Mouse (Mus musculus): ENCODE results near the gene Pmel. TPM values are rescaled to one million over a fixed set of nuclear protein-coding genes. Genes with fewer than 3 reads are reported as not detected.
"Not testable (repeated sequence)": the region's sequence is repeated elsewhere in the genome, so short reads cannot be mapped to it uniquely, and the experiment has no call there.

Gene Pmel
- total RNA-seq, 2 experiments from 2014 or later, result 0.52 to 2.6 TPM

DNA sequence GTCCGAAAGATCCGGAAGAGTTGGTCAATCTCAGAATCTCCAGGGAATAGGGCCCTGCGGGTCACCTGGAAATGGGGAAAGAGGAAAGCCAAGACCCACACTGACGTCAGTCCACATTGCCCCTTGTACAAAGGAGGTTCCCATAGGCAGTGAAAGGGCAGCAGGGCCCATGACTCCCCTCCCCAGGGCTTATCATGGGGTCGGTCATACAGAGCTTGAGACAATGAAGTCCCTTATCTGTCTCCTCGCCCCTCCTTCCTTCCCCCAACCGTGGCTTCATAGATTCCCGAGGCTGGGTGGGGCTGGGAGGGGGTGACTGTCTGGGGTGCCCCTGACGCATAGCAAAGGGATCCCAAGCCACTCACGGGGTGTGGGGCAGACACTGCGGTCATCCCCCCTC lies 4.4 kb upstream of the Pmel start:
- ATAC-seq (replicated peaks; ENCODE audit: poor library complexity, severe bottlenecking), result no peak

DNA sequence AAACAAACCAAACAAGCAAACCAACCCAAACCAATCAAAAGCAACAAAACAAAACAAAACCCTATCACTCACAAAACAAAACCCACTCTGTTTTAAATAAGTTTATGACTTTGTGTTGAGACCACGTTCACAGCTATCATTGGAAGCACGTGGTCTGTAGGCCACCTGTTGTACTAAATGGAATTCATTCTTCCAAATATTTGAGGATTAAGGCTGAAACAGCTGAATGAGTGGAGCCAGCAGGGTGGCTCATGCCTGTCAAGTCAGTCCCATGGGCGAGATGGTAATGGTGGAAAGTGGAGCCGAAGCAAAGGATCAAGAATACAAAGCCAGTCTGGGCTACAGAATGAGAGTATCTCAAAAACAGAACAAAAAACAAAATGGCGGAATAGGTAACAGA lies 3.3 kb upstream of the Pmel start:
- no peak for ATAC-seq (replicated peaks; ENCODE audit: poor library complexity, severe bottlenecking)

DNA sequence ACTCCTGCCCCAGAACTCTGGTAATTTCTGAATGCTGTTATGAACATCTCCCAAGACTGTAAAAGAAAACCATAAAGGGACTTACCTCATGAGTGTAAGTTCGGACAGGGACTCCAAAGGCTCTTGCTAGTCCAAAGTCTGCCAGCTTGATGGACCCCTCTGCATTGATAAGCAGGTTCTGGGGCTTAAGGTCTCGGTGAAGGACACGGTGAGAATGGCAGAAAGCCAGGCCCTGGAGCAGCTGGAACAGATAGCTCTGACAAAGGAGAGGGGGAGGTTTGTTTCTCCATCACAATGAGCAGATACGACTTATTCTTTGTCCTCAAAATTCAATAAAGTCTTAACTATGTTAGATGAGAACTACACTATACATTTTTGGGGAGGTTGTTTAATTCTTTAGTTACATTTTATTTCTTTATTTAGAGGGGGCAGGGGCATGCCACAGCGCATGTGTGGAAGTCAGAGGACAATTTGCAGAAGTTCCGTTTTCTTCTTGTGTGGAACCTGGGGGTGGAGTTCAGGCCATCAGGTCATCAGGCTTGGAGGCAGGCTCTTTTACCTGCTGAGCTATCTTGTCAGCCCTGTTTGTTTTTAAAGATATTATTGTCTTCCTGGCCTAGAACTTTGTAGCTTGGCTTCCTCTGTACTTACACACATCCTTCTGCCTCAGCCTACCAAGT lies 1.5 kb upstream of the Pmel start:
- peak; percentile 29 for ATAC-seq (replicated peaks; ENCODE audit: poor library complexity, severe bottlenecking)

DNA sequence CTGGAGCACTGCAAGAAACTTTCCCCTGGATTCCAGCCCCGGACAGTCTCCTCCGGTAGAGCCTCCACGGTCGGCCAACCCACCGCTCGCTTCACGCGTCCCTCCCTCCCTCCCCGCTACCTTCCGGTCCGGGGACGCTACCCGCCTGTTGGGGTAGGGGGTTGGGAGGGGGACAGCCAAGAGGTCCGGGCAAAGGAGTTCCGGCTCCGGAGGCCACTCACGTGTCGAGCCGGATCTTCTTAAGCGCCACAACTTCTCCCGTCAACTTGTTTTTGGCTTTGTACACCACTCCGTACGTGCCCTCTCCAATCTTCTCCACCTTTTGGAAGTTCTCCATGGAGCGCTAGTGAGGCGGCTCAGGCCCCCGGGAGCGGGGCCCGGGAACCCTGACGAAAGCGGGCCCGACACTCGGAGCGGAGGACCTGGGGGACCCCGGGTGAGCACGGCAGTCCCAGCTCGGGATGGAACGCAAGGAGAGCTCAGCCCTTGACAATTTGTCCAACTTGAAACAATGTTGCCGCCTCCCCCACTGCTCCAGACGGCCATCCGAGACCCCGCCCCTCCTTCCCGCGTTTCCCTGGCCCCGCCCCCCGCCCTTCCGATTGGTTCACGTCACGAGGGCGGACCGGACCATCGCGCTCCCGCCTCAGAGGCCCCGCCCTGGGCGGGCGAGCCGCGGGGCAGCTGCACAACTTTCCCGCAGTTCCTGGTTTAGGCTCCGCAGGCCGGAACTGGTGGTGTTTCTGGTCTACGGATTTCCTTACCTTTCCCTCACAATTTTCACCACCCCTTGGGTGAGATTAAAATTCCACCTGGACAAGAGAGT lies 709 bp downstream of the Pmel start, which contains the start of gene Cdk2:
Gene Cdk2 (minus strand): TSS at position 541 of the 826 bp plus-strand sequence.
- ATAC-seq (replicated peaks; ENCODE audit: poor library complexity, severe bottlenecking), result peak; percentile 91

DNA sequence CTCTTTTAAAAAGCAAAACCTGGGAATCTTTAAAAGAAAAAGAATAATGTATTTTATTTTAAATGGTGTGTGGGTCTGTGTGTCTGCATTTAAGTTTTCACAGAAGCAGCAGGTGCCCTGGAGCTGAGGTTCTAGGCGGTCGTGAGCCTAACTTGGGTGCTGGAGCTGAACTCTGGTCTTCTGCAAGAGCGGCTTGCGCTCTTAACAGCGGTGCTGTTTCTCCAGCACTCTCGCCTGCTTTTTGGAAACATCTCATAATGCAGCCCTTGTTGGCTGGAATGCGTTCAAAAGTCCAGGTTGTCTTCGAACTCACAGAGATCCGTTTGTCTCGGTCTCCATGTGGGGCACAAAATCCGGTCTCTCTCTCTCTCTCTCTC lies 1.3 kb downstream of the Pmel start:
- no peak for ATAC-seq (replicated peaks; ENCODE audit: poor library complexity, severe bottlenecking)

DNA sequence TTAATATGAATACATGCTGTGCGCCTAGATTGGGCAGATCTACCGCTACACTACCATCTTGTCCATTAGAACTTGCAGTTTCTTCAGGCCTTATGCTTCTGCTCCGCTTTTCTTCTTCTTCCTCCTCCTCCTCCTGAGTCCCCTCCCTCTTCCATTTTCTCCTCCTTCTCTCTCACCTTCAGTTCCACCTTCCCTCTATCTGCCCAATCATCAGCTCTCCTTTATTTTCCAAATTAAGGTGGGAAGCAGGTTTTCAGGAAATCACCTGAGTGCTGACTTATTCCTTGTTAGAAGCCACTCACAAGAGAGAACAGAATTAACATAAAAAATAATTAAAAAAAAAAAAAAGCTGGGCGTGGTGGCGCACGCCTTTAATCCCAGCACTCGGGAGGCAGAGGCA lies 7.3 kb downstream of the Pmel start:
- ATAC-seq (replicated peaks; ENCODE audit: poor library complexity, severe bottlenecking), result not testable (repeated sequence)

DNA sequence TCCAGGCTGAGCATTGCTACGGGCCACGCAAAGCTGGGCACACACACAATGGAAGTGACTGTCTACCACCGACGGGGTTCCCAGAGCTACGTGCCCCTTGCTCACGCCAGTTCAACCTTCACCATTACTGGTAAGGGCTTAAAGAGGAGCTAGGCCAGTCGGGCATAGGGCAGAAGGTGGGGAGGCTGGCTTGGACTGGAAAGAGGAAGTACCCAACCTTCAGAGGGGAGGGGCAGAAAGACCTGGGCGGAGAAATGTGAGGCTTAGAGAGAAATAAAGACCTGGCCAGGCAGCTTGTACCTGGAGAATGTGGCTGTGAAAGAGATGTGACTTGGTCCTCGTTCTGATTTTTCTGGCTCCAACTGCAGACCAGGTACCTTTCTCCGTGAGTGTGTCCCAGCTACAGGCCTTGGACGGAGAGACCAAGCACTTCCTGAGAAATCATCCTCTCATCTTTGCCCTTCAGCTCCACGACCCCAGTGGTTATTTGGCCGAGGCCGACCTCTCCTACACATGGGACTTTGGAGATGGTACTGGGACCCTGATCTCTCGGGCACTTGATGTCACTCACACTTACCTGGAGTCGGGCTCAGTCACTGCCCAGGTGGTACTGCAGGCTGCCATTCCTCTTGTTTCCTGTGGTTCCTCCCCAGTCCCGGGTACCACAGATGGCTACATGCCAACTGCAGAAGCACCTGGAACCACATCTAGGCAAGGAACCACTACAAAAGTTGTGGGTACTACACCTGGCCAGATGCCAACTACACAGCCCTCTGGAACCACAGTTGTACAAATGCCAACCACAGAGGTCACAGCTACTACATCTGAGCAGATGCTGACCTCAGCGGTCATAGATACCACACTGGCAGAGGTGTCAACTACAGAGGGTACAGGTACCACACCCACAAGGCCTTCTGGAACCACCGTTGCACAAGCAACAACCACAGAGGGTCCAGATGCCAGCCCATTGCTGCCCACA lies 11.9 kb downstream of the Pmel start:
- peak; percentile 96 for ATAC-seq (replicated peaks; ENCODE audit: poor library complexity, severe bottlenecking)

DNA sequence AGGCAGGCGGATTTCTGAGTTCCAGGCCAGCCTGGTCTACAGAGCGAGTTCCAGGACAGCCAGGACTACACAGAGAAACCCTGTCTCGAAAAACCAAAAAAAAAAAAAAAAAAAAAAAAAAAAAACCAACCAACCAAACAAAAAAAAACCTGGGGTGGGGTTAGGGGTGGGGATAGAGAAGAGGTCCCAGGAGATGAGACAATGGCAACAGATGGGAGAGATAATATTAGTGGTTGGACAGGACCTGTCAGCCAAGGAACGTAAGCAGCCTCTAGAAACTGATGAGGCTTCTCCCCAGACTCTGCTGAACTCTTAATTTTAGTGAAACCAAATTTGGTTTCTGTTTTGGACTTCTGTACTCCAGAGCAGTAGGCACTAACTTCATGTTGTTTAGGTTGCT lies 21.5 kb downstream of the Pmel start:
- ATAC-seq (replicated peaks; ENCODE audit: poor library complexity, severe bottlenecking), result not testable (repeated sequence)

DNA sequence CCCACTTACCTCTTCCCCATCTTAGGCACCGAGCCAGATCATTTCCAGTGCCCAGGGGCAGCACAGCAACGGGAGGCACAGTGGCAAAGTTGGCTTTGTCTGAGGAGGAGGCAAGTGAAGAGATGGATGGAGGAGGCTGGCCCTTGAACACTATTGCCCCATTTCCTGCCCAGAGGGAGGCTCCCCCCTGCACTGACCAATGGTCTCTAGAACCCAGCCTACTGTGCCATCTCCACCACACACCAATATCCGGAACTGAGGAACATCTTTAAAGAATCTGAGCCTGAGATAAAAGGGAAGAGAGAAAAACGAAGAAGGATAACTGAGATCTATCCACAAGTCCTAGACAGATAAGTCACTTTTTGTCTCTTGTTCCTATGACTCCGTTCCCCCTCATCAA lies 24.1 kb downstream of the Pmel start:
- peak; percentile 87 for ATAC-seq (replicated peaks; ENCODE audit: poor library complexity, severe bottlenecking)

DNA sequence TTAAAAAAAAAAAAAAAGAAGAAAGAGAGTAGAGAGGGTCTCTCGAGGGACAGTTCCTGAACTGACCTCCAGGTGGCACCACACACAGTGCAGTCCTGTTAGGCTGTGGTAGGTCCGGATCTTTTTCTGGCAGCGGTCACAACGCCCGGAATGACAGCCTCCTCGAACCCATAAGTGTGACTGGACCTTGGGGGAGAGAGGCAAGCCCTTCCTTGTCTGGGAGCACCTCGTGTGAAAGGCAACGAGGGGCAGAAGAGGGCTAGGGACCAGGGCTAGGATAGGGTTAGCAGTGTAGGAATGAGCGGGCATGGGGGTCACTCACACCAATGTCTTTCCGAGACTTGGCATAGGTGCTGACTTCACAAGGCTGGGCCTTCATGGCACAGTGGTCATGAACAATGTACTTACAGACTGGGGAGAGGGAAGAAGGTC lies 27.0 kb downstream of the Pmel start:
- ATAC-seq (replicated peaks; ENCODE audit: poor library complexity, severe bottlenecking), result peak; percentile 94

DNA sequence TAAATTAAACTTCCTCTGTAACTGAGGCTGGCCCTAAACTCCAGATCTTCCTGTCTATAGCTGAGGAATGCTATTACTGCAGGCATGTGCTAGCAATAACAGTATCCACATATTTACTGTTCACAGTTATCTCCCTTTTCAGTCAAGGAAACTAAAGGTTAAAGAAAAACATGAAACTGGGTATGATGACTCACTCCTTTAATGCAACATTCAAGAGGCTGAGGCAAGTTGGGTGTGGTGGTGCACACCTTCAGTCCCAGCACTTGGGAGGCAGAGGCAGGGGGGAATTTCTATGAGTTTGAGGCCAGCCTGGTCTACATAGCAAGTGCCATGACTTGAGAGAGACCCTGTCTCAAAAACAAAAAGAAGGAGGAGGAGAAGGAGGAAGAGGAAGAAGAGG lies 28.0 kb downstream of the Pmel start:
- ATAC-seq (replicated peaks; ENCODE audit: poor library complexity, severe bottlenecking), result no peak

DNA sequence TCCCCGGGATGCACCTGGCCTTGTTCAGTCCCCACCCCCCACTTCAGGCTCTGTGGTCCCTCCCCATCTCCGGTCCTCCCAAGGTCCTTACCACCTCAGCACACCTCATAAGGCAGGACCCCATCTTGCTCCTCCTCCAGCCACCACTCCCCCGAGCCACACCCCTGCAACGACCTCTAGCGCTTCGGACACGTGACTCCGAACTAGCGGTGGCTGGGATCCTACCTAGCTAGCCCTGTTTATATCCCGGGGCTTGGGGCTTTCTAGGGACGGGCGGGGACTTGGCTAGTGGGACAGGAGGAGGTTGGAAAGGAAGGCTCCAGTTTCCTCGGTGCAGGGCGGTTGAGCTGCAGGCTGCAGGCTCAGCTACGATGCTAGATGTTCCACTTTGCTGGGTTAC lies 33.4 kb downstream of the Pmel start:
- ATAC-seq (replicated peaks; ENCODE audit: poor library complexity, severe bottlenecking), result no peak

DNA sequence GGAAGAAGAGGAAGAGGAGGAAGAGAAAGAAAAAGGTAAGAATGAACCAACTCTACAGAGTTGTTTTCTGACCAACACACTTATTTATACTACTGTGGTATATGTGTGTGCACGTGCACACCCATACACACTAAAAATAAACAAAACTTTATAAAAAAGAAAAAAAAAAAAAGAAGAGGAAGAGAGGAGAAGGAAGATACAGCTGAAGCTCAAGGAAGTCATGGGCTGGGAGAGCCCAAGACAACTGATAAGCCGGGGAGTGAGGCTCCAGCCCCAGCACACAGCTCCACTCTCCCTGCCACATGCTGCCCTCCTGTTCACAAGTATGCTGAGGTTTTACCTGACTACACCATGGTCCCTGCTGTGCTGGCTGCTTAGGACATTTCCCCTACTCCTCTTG lies 36.3 kb downstream of the Pmel start:
- ATAC-seq (replicated peaks; ENCODE audit: poor library complexity, severe bottlenecking), result no peak

DNA sequence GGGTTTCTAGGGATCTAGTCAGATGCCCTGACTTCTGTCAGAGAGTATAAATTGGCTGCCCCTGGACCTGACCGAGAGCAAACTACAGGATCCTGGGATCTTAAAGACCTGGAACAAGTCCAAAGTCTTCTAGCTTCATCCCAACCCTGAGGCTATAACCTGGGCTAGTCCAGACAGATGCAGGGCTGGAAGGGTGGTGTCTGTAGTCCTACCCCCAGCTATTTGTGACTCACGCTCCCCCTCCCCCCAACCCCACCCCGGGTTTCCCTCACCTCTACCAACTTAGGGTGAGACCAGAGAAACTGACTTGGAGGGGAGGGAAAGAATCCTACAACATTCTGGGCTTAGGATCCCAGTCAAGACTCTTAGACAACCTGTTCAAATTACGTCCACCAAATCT lies 38.6 kb downstream of the Pmel start:
- ATAC-seq (replicated peaks; ENCODE audit: poor library complexity, severe bottlenecking), result no peak

DNA sequence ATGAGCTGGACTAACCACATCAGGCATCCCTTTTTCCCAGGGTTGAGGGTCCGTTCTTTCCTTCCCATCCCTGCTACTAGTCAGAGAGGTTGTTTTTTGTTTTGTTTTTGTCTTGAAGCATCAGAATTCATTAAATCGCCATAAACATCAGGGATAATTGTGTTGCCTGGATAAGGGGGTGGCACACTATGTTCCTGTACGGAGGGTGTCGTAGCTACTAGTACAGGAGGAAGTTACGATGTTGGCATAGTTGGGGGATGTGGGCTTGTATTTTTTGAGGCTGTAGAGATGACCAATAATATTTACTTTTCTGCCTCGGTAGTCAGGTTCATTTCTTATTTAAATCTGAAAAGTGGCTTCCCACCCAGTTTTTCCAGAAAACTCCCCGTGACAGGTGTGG lies 39.2 kb downstream of the Pmel start:
- ATAC-seq (replicated peaks; ENCODE audit: poor library complexity, severe bottlenecking), result no peak

DNA sequence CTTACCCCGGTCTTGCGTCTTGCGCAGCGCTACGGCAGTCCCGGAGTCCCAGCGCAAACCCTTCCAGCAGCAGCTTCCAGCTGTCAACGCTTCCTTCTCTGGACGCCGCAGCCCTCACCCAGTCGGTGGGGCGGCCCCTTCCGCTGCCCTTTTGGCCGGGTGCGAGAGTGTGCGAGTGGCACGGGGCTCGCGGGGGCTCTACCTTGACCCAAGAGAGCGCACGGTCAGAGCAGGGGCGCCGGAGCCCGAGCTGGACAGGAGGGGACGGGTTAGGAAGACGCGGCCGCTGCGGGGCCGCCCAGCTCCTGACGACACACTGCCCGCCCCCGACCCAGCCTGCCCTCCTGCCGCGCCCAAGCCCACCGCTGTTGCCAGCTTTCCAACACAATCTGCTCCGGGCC lies 39.8 kb downstream of the Pmel start:
- ATAC-seq (replicated peaks; ENCODE audit: poor library complexity, severe bottlenecking), result peak; percentile 15

DNA sequence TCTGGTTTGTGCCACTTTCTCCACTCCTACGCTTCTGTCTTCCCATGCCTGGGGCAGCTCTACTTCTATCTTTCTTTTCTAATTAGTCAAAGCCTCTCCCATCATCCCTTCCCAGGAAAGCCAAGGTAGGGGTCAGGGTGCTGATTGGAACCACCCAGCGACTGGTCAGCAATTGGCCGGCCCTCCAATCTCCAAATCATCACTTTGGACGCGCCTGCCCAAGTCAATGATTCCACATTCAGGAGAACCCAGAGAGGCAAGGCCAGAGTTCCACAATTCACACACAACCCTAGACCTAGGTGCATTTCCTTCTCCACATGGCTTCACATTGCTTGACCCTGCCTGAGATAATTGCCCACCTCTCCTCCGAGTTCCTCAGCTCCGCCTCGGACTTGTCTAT lies 40.2 kb downstream of the Pmel start:
- ATAC-seq (replicated peaks; ENCODE audit: poor library complexity, severe bottlenecking), result no peak

DNA sequence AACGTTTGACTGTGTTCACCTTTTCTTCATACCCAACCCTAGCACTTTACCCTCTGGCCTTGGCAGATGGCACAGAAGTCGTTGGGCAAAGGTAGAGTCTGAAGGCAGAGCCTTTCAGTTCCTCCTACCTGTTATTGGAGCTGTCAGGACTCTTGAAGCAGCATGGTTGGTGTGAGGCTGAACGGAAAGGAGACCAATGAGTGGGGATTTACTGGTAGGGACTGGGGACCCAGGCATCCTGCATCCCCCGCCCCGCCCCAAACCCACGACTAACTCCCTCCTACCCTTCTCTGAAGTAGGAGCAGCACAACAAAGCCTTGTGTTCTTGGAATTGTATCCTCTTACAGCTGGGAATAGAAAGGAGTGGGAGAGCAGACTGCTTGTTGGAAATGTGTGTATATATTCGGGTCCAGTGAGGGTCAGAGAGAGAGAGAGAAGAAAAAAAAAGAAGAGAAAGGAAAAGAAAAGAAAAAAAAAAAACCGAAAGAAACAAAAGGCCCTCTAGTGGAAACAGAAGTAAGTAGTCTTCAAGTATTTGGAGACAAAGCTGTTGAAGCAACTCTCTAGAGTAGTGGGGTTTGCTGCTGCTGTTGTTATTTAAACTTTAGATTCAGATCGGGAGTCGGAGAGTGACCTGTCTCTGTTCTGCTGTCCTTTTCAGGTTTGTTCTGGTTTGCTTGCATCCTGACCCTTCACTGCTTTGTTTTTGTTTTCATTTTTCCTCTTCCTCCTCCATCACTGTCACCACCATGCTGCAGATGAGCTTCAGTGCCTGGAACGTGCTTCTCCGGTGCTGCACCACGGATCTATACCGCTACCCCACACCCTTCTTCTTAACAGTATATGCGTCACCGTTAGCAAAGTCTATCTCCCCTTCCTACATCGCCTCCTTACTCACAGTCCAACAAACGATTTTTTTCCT lies 40.9 kb downstream of the Pmel start, which contains the start of gene Dgka:
Gene Dgka (minus strand): TSS at position 176 of the 922 bp plus-strand sequence.
- no peak for ATAC-seq (replicated peaks; ENCODE audit: poor library complexity, severe bottlenecking)

DNA sequence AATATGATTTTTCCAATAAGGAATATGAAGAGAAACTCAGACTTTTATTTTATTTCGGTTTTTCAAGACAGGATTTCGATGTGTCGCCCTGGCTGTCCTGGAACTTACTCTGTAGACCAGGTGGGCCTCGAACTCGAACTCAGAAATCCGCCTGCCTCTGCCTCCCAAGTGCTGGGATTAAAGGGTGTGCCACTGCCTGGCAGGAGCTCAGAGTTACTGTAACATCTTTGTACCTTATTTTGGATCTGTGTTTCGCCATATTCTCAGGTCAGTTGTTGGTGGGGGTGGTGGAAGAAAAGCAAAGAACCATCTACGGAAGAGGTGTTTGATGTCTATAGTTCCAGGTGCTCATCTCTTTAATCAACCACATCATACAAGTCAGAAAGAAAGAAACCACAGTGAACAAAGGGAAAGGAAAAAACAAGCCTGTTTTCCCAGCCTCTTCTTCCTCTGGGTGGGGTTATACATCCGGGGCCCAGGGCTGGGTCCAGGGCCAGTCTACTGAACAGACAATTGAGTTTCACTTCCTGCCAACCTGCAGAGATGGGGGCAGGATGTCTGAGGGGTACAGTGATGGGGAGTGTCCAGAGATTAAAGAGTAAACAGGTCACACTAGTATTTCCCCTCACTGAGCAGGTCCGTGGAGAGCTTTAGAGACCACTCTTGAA lies 42.1 kb downstream of the Pmel start:
- no peak for ATAC-seq (replicated peaks; ENCODE audit: poor library complexity, severe bottlenecking)
